9 mouse cellular contexts compared by ENCODE assay signal in the genomic region with DNA sequence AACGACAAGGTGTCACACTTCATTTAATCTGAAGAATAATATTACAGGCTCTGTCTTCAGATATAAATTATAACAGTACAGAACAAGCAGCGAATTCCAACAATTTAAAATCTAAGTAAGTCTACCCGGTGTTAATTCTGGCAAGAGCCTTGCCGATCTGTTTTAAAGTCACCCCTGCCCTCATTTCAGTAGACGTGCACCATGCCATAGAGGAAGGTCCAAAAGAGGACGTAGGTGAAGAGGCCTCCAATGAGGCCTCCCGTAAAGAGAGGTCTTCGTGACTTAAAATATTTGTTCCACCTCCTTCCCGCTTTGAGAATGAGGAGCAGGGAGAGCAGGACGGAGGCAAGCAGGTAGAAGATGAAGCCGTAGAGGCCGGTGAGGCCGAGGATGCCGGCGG. TPM values are rescaled to one million over a fixed set of nuclear protein-coding genes. Genes with fewer than 3 reads are reported as not detected.
DNase-seq lines count a peak whose midpoint lies in the region; ATAC-seq and TF ChIP-seq lines count a peak whose summit lies in the region.
"Had no signal": no experiment of that assay in that cellular context is flagged by ENCODE, and none has a peak within 500 bp of the region (broad histone marks: within the 10 kb centered on the region; RNA-seq: fewer than 3 reads in every experiment).

No protein-coding gene starts in this region.

- peaks cover 35% of the 10 kb centered on the region for H3K36me3 ChIP-seq in neural tube, embryonic 13.5 days

- no peaks in the 10 kb centered on the region for H3K27me3 ChIP-seq in neural tube, embryonic 13.5 days

- peak; percentile 2 for ATAC-seq in neural tube, embryonic 13.5 days (ENCODE audit: low read depth)

- no peak for TF ChIP-seq POLR2A in lung, adult 2 months (IDR thresholded peaks at IDR 0.05; ENCODE audit: borderline replicate concordance, extremely low read depth, low read depth, low read length)

- peak overlapping the region; percentile 93 for H3K9ac ChIP-seq in neural tube, embryonic 13.5 days

- peak overlapping the region; percentile 90 for H3K4me3 ChIP-seq in lung, adult 2 months (replicated peaks; ENCODE audit: extremely low read depth, low read depth, low read length)
- H3K4me3 ChIP-seq in neural tube, embryonic 13.5 days: peak overlapping the region; percentile 96

- TF ChIP-seq CTCF in lung, adult 2 months (IDR thresholded peaks at IDR 0.05; ENCODE audit: insufficient read depth, low read length): no peak

- peak overlapping the region; percentile 89 for H3K27ac ChIP-seq in neural tube, embryonic 13.5 days (replicated peaks)

- H3K4me1 ChIP-seq in lung, adult 2 months (ENCODE audit: control insufficient read depth, insufficient read depth, low read length): peaks cover 24% of the 10 kb centered on the region; the same call in 1 of the 2 replicates
- peaks cover 56% of the 10 kb centered on the region for H3K4me1 ChIP-seq in neural tube, embryonic 13.5 days (replicated peaks)

- WGBS in lung, adult 2 months: under 1% methylated on average over 15 of the region's 15 CpGs
- under 1% methylated on average over 15 of the region's 15 CpGs for WGBS in neural tube, embryonic 13.5 days

- H3K9me3 ChIP-seq in neural tube, embryonic 13.5 days: no peaks in the 10 kb centered on the region

- H3K4me2 ChIP-seq in neural tube, embryonic 13.5 days: peak overlapping the region; percentile 88

- DNase-seq in lung, adult 2 months: no peak
- no peak for DNase-seq in lung, postnatal 25 days (ENCODE audit: low spot score)
- DNase-seq in c-Kit-positive CD71-positive TER-119-positive erythroid progenitor cells, embryonic 14.5 days (ENCODE audit: low spot score): peak; percentile 39
- peak; percentile 46 for DNase-seq in induced T-regulatory cell, adult 2 months (ENCODE audit: low read depth)
- no peak for DNase-seq in adrenal gland, adult 18-20 months (ENCODE audit: low spot score in 2 of 2)
- DNase-seq in spleen, adult 12 weeks (ENCODE audit: low spot score): no peak
- DNase-seq in ovary, postnatal 10 days (ENCODE audit: low spot score): no peak

RNA-seq across cellular contexts. Expression of gene Emc6, which starts 0.7 kb away (rescaled TPM):
- 47.9 and 55.4 TPM in 2 replicates for polyA plus RNA-seq in lung, adult 2 months (2012; rRNA removed)
- 130 and 132 TPM in 2 replicates for polyA plus RNA-seq in neural tube, embryonic 13.5 days (2015; fragmentation: Nextera tagmentation; extraction: Ambion mirVana)
- 10 to 100 TPM; 77.7 to 94.3 TPM for total RNA-seq in adrenal gland, adult 18-20 months (2021)

RNA-seq across cellular contexts. Expression of gene Tax1bp3, which starts 0.7 kb away (rescaled TPM):
- polyA plus RNA-seq in lung, adult 2 months (2012; rRNA removed): 109 and 123 TPM in 2 replicates
- polyA plus RNA-seq in neural tube, embryonic 13.5 days (2015; fragmentation: Nextera tagmentation; extraction: Ambion mirVana): 190 and 197 TPM in 2 replicates
- 10 to 100 TPM; 70.0 to 91.8 TPM for total RNA-seq in adrenal gland, adult 18-20 months (2021)

RNA-seq across cellular contexts. Expression of gene P2rx5, which starts 16.0 kb away (rescaled TPM):
- polyA plus RNA-seq in lung, adult 2 months (2012; rRNA removed): 3.2 and 5.5 TPM in 2 replicates
- 0.45 and 0.63 TPM in 2 replicates for polyA plus RNA-seq in neural tube, embryonic 13.5 days (2015; fragmentation: Nextera tagmentation; extraction: Ambion mirVana)
- total RNA-seq in adrenal gland, adult 18-20 months (2021): 10 to 100 TPM in 1 of 2 experiments, 1 to 10 TPM in 1; 4.6 to 19.3 TPM
- total RNA-seq: common myeloid progenitor, adult 5-6 weeks had no signal

RNA-seq across cellular contexts. Expression of gene Ctns, which starts 22.7 kb away (rescaled TPM):
- polyA plus RNA-seq in lung, adult 2 months (2012; rRNA removed): 14.2 and 17.2 TPM in 2 replicates
- polyA plus RNA-seq in neural tube, embryonic 13.5 days (2015; fragmentation: Nextera tagmentation; extraction: Ambion mirVana): 21.2 and 23.1 TPM in 2 replicates
- 10 to 100 TPM; 16.5 to 18.8 TPM for total RNA-seq in adrenal gland, adult 18-20 months (2021)

RNA-seq across cellular contexts. Expression of gene Shpk, which starts 23.1 kb away (rescaled TPM):
- 3.7 and 4.4 TPM in 2 replicates for polyA plus RNA-seq in lung, adult 2 months (2012; rRNA removed)
- 2.4 and 3.5 TPM in 2 replicates for polyA plus RNA-seq in neural tube, embryonic 13.5 days (2015; fragmentation: Nextera tagmentation; extraction: Ambion mirVana)
- 10 to 100 TPM in 1 of 2 experiments, 1 to 10 TPM in 1; 7.1 to 11.7 TPM for total RNA-seq in adrenal gland, adult 18-20 months (2021)

Comparison
In these comparisons a context has a peak if more than half of its experiments do, and no peak if none do; other contexts are left out.
1. DNase-seq: peak in c-Kit-positive CD71-positive TER-119-positive erythroid progenitor cells, embryonic 14.5 days (single experiment) and induced T-regulatory cell, adult 2 months (single experiment); none in lung, adult 2 months (single experiment), lung, postnatal 25 days (single experiment), adrenal gland, adult 18-20 months (0 of 2), spleen, adult 12 weeks (single experiment) and ovary, postnatal 10 days (single experiment).